Mouse (Mus musculus) heart, embryonic 13.5 days (tissue): ENCODE results near the gene Klkb1. TPM values are rescaled to one million over a fixed set of nuclear protein-coding genes. Genes with fewer than 3 reads are reported as not detected.

Experiments used
- ATAC-seq: fragments of 200-750 bp; cut with Nextera tagmentation; 2 replicates; pipeline ENCODE4 v1.8.0; 2017; ENCODE audit warnings: moderate TSS enrichment; ENCODE audit not compliant: insufficient number of reproducible peaks, low FRiP score, low TSS enrichment; ENCODE audit errors: extremely low read depth
- H3K27ac ChIP-seq: fragments of 300-500 bp; sonication (generic); replicated peaks from 2 replicates; pipeline ENCODE4 v1.5.1; 2015; ENCODE audit warnings: moderate library complexity, mild to moderate bottlenecking, inconsistent platforms
- H3K27me3 ChIP-seq: fragments of 300-500 bp; sonication (generic); replicated peaks from 2 replicates; pipeline ENCODE4 v1.6.1; 2015; ENCODE audit warnings: mild to moderate bottlenecking, inconsistent platforms
- H3K36me3 ChIP-seq: fragments of 300-500 bp; sonication (generic); 2 replicates; pipeline ENCODE4 v1.6.1; 2015; ENCODE audit warnings: mild to moderate bottlenecking, inconsistent platforms
- H3K4me1 ChIP-seq: fragments of 300-500 bp; sonication (generic); 2 replicates; pipeline ENCODE4 v1.6.1; 2015; ENCODE audit warnings: inconsistent platforms
- H3K4me2 ChIP-seq: fragments of 300-500 bp; sonication (generic); 2 replicates; pipeline ENCODE4 v1.6.1; 2015; ENCODE audit warnings: inconsistent platforms, mild to moderate bottlenecking, moderate library complexity
- H3K4me3 ChIP-seq: fragments of 300-500 bp; sonication (generic); 2 replicates; pipeline ENCODE4 v1.5.1; 2015; ENCODE audit warnings: moderate library complexity, mild to moderate bottlenecking, inconsistent platforms
- H3K9ac ChIP-seq: fragments of 300-500 bp; sonication (generic); 2 replicates; pipeline ENCODE4 v1.6.1; 2015; ENCODE audit warnings: inconsistent platforms, mild to moderate bottlenecking, moderate library complexity
- H3K9me3 ChIP-seq: fragments of 300-500 bp; sonication (generic); 2 replicates; pipeline ENCODE4 v1.6.1; 2016; ENCODE audit warnings: inconsistent platforms
- WGBS: fragments of 180-500 bp; shearing (Covaris S2); methylation state at CpG from one replicate; pipeline ENCODE4 v1.1.7; 2015; ENCODE audit warnings: mixed read lengths; 5-methylcytosine and 5-hydroxymethylcytosine counted together
- polyA plus RNA-seq: library from polyadenylated mRNA; unstranded; fragments of >200 nt; fragmentation: Nextera tagmentation; extraction: Ambion mirVana; gene quantifications from 2 replicates; pipeline ENCODE4 v1.2.1, GENCODE M21; 2015

Gene Klkb1
- polyA plus RNA-seq, 1 experiment from 2014 or later = not detected

DNA sequence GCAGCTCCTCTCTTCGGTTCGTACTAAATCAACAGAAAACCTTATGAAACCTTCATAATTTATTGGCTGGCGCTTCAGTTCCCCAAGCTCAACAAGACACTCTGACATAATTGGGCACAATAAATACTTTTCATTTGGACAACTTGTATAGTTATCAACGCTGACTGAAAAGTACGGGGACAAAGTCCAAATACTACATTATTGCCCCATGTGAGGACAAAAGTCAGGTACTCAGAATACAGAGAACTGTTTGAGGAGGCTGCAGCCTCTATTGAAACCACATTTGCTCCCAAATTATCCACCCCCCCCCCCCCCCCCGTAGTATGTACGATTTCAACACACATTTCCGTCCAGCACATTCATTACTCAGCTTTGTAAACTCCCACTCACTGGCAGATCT lies 55.3 kb downstream of the Klkb1 start:
- no peaks in the 10 kb centered on the region for H3K36me3 ChIP-seq
- H3K4me1 ChIP-seq = peaks cover 4% of the 10 kb centered on the region; the same call in 1 of the 2 replicates
- no peak overlapping the region for H3K4me3 ChIP-seq
- H3K27me3 ChIP-seq = peaks cover 22% of the 10 kb centered on the region; the same call in 1 of the 2 replicates
- no peak for ATAC-seq
- H3K4me2 ChIP-seq = no peak overlapping the region
- H3K9me3 ChIP-seq = no peaks in the 10 kb centered on the region
- no peak overlapping the region for H3K27ac ChIP-seq
- 77% methylated on average over 8 of the region's 8 CpGs for WGBS
- H3K9ac ChIP-seq = no peak overlapping the region

DNA sequence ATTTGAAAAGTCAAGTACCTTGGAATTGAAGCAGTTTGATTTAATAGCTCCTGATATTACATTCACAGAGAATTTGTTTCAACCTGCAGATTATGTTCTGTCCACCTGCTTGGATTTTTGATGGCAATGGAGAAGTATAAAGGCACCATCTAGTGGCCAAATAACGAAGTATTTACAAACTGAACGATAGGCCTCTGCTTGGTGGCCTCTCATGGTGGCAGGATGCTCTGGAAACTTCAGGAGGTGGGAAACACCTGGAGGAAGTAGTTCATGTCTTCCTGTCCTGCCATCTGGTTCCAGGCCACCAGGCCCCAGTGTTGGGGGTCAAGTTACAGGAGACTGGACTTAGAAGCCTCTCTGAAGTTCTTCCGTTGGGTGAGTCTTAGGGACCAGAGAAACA lies 56.4 kb downstream of the Klkb1 start:
- Histone ChIP-seq H3K27ac (no peak overlapping the region), H3K4me3 (no peak overlapping the region), H3K27me3 (peaks cover 22% of the 10 kb centered on the region; the same call in 1 of the 2 replicates), H3K4me2 (no peak overlapping the region), H3K4me1 (peaks cover 4% of the 10 kb centered on the region; the same call in 1 of the 2 replicates), H3K9ac (no peak overlapping the region), H3K36me3 (no peaks in the 10 kb centered on the region), H3K9me3 (no peaks in the 10 kb centered on the region)
- WGBS = 22% methylated on average over 3 of the region's 3 CpGs
- ATAC-seq = no peak

DNA sequence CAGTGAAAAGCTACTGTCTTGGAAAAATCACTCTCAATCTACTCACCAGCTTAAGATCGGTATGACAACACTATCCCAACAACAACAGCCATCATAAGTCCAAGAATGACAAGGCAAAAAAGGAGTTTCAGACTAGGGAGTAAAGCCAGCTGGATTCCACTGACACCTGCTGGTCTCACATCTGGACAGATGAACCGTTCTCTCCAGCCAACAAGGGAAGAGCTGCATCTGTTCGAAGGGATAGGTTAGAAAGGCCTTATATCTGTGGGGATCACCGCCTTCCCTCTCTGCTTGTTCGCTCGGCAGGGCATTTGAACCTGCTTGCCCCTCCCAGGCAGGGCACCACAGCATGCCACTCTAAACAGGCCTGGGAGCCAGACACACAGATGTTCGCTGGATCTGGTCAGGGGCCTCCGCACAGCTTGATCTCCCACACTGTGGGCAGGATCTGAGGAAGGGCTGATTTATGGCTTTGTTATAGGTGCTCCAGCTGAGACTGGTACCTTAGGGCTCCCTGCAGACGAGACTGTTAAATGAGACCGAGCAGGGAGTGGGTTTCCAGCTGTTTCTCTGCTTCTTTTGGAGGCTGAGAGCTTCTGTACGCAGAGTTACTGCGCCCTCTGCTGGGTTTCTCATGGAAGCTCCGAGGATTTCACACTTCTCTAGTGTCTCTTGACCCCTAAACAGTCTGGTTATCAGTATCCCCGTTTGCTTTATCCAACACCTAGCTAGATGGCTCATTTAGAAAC lies 58.3 kb downstream of the Klkb1 start:
- no peak; the same call in 1 of the 2 replicates for ATAC-seq
- Histone ChIP-seq H3K9me3 (no peaks in the 10 kb centered on the region), H3K4me3 (0 out of 2 replicates have a peak overlapping the region, but pooled peaks have one; percentile 20), H3K27me3 (peaks cover 22% of the 10 kb centered on the region; the same call in 1 of the 2 replicates), H3K4me2 (peak overlapping the region; percentile 53), H3K9ac (0 out of 2 replicates have a peak overlapping the region, but pooled peaks have one; percentile 8), H3K27ac (no peak overlapping the region), H3K36me3 (no peaks in the 10 kb centered on the region), H3K4me1 (peaks cover 4% of the 10 kb centered on the region; the same call in 1 of the 2 replicates)
- WGBS = 24% methylated on average over 14 of the region's 14 CpGs

DNA sequence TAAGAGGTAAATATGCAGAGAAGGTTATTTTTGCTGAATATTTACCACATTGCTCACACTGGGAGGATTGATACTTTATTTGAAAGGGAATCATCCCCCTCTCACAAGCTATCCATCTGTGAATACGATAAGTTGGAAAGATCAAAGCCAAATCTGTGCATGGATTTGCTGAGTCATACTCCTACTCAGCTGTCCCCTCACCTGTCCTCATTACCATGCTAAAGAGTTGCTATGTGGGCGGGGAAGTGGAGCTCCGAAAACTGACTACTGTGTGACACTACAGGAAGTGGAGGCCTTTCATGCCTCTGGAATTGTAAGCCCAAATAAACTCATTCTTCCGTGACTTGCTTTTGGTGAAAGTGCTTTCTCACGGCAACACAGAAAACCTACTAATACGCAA lies 59.4 kb downstream of the Klkb1 start:
- no peak overlapping the region for H3K27ac ChIP-seq
- H3K4me3 ChIP-seq = no peak overlapping the region
- peaks cover 22% of the 10 kb centered on the region; the same call in 1 of the 2 replicates for H3K27me3 ChIP-seq
- no peak overlapping the region for H3K4me2 ChIP-seq
- H3K36me3 ChIP-seq = no peaks in the 10 kb centered on the region
- 77% methylated on average over 6 of the region's 6 CpGs for WGBS
- H3K9me3 ChIP-seq = no peaks in the 10 kb centered on the region
- peaks cover 4% of the 10 kb centered on the region; the same call in 1 of the 2 replicates for H3K4me1 ChIP-seq
- ATAC-seq = no peak
- H3K9ac ChIP-seq = no peak overlapping the region

DNA sequence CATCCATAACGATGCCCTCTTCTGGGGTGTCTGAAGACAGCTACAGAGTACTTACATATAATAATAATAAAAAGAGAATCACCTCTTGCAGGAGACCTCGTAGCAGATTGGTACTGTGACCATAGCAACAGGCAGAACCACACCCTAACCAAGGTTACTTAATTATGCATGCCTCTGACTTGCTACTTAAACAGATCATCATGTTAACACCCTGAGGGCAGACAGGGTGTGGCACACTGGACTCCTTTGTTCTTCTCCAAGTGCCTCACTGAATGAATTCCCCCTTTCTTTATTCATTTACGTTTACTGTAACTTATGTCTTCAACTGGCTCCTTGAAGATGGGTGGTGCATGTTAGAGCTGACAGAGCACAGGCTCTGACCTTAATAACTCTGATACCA lies 61.4 kb downstream of the Klkb1 start:
- no peaks in the 10 kb centered on the region for H3K36me3 ChIP-seq
- H3K4me3 ChIP-seq = no peak overlapping the region
- no peak for ATAC-seq
- H3K9me3 ChIP-seq = no peaks in the 10 kb centered on the region
- 71% methylated on average over 3 of the region's 3 CpGs for WGBS
- H3K27me3 ChIP-seq = peaks cover 16% of the 10 kb centered on the region; the same call in 1 of the 2 replicates
- H3K4me2 ChIP-seq = no peak overlapping the region
- H3K9ac ChIP-seq = no peak overlapping the region
- H3K4me1 ChIP-seq = peaks cover 4% of the 10 kb centered on the region; the same call in 1 of the 2 replicates
- H3K27ac ChIP-seq = no peak overlapping the region

Other genes with a start within 250 kb of the Klkb1 start
- gene Mtnr1a, start 225.7 kb downstream of the Klkb1 start, polyA plus RNA-seq = 0.09 and 0.15 TPM in 2 replicates
- gene F11, start 32.8 kb downstream of the Klkb1 start, polyA plus RNA-seq = 0.20 and 0.65 TPM in 2 replicates
- gene Gm45753, start 13.6 kb upstream of the Klkb1 start, polyA plus RNA-seq = 0.05 and 0.15 TPM in 2 replicates
- gene Cyp4v3, start 38.4 kb upstream of the Klkb1 start, polyA plus RNA-seq = 0.48 and 0.66 TPM in 2 replicates
- gene Fam149a, start 87.4 kb upstream of the Klkb1 start, polyA plus RNA-seq = 3.7 and 5.6 TPM in 2 replicates
- 1.8 TPM in 2 replicates for gene Tlr3, start 116.2 kb upstream of the Klkb1 start, polyA plus RNA-seq
- gene Sorbs2, start 212.9 kb upstream of the Klkb1 start, polyA plus RNA-seq = 334 and 345 TPM in 2 replicates